Mouse (Mus musculus) CD4-positive, CD25-positive, alpha-beta regulatory T cell, adult 2 months (primary cell): ENCODE results near the gene Aox4.

Source experiments
- DNase-seq: peaks from one replicate; pipeline ENCODE4 v3.0.0-alpha.2; 2012; ENCODE audit warnings: low read depth, low spot score

The Aox4 gene

GRCm38 (mm10) chr1:58244487-58244886 lies 34.3 kb downstream of the Aox4 start:
- no peak for DNase-seq

- DNase-seq, result no peak
Observed at GRCm38 (mm10) chr1:58248518-58248917, 38.3 kb downstream of the Aox4 start.

DNA sequence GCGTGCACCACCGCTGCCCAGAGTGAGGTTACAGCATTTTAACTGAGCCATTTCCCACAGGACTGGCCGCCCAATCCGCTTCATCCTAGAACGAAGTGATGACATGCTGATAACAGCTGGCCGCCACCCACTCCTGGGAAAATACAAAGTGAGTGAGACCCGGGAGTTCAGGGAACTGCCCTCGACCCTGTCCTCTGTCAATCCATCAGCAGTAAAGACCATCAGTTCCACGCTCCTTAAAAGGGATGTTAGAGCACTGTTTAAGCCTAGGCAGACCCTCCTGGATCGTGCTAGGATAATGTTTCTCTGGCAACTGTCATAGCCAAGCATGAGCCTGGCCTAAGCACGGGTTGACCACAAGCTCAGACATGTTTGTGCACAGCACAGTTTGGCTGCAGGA lies 43.3 kb downstream of the Aox4 start:
- DNase-seq, result no peak

- DNase-seq, result no peak
Observed at GRCm38 (mm10) chr1:58257195-58257991, 47.2 kb downstream of the Aox4 start.

DNA sequence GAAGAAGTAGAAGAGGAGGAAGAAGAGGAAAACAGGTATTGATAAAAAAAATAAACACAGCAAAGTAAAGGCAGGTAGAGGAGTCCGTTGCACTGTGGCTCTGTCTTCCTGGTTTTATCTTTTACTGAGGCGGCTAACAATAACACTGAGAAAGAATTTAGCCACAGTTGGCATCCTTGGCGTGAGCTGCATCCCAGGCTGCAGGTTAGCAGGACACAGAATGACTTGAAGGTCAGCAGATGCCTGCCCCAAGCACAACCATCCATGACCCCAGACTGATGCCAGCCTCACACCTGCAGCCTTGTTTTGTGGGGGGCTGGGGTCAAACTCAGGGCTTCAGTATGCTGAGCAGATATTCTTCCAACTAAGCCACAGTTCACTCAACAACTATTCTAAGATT lies 50.1 kb downstream of the Aox4 start:
- no peak for DNase-seq

GRCm38 (mm10) chr1:58268231-58268630 lies 58.0 kb downstream of the Aox4 start:
- DNase-seq, result no peak

DNA sequence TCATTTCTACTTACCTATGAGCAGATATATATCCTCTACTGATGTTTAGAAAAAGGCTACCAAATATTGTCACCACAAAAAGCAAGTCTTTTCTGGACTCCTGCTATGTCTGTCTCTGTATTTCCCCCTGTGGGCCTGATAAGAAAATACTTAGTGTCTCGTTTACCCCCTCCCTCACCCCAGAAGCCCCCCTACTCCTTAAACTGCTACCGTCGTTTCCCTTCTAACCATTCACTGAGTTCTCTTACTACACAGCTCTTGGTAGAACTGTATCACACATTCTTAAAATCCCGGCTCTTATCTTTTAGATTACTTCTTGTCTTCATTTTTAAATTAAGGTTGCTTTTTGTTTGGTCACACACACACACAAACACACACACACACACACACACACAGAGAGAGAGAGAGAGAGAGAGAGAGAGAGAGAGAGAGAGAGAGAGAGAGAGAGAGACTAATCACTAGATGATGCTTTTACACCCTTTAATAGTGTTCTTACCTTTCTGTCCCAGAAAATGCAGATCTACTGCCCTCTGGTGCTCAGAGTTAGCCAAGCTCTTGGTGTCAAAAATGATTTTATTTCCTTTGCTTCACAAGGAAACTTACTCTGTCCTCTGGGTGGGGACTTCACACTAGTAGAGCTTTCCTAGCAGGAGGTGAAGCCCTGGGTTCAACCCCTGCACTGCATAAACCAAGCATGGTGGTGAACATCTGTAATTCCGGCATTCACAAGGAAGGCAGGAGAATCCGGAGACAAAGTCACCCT lies 60.8 kb downstream of the Aox4 start:
- peak; percentile 43 for DNase-seq

- no peak for DNase-seq
Observed at GRCm38 (mm10) chr1:58275879-58276278, 65.7 kb downstream of the Aox4 start.

DNA sequence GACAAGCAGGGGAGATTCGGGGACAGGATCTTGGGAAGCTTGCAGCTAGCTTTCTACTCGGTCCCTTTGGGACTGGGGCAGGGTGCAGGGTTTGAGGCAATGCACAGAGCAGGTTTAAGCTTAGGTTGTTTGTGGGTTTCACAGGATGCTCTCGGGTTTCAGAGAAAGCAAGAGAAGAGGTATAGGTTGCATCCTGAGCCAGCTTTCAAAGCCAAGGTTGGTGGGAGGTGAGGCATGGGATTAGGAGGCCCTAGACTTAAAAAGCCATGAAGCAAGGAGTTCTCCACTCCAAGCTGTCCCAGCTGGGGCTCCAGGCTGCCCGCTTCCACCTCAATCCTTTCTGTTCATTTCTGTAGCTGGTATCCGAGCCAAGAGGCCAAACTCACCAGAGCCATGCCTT lies 67.8 kb downstream of the Aox4 start, which contains the start of gene Aox2:
Gene Aox2, plus strand, starts transcription at position 301 of the 400 bp plus-strand sequence.
- DNase-seq, result no peak

DNA sequence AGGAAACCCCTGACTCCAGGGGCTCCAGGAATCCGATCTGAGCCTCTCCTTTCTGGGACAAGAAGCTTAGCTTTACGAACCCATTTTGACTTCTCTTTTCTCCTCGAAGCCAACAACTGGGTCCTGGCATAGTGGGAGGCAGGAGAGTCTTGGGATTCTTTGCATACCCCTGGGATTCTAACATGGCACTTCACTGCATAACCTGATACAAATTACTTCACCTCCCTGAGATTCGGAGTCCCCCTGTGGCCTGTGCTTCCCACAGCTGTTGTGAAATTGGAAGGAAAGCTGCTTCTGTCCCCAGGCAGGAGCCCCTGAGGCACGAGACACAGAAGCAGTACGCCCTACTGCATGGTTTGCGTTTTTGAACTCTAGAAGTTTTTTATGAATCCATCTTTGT lies 68.3 kb downstream of the Aox4 start:
- no peak for DNase-seq

- DNase-seq, result no peak
Observed at GRCm38 (mm10) chr1:58280381-58280780, 70.2 kb downstream of the Aox4 start.

DNA sequence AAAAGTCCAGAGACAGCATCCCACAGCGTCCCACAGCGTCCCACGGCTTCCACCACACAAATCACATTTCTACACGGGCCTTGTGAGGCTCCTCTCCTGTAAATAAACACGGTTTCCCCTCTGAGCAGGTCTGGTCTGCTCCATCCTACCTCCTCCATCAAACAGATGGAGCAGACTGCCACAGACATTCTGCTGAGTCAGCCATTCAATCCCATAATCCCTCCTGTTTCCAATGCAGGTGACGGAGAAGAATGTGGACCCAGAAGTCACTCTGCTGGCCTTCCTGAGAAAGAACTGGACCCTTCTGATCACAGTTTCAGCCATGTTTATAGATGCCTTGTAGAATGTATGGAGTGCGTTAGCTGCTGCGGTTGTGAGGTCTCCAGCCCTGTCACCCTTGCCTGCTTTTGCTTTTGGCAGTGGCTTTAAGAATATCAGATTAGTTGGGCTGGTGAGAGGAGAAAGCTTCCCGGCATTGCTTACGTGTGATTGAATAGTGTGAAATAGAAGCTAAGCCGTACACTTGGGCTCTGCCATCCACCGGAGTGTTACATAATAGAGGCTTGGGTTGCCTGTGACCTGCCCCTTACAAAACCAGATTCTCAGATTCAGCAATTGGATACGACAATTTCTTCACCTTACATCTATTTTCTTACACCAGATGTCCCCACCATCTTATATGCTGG lies 70.9 kb downstream of the Aox4 start:
- no peak for DNase-seq

DNA sequence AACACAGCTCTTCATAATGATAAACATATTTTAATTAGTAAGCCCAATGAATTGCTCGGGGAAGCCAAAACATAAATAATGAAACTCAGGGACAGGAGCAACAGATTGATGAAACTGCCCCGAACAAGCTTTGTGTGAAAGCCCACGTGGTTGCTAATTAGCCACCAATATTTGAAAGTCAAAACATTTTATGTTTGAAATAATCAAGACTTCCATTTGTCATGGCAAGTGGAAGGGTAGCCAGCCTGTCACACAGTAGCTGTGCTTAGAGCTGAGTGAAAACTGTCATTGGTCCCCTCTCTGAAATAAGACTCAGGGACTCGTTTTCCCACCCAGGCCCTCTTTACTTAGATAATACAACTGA lies 71.4 kb downstream of the Aox4 start:
- DNase-seq, result no peak

DNA sequence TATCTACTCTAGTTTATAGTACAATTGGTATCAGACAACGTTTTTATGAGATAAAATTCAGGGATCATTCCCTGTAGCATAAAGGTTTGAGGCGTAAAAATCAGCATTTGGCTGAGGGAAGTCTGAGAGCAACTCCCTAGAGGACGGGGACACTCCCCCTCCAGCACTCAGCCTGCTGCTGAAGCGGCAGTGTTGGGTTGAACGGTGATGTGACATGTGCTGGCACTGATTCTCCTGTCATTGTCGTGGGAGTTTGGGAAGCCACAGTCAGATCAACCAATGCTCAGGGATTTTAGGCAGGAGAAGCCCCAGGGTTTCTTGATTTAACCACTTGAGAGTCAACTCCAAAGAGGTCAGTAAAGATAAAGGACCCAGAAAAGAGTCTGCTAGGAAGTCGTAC lies 74.3 kb downstream of the Aox4 start:
- DNase-seq, result no peak

DNA sequence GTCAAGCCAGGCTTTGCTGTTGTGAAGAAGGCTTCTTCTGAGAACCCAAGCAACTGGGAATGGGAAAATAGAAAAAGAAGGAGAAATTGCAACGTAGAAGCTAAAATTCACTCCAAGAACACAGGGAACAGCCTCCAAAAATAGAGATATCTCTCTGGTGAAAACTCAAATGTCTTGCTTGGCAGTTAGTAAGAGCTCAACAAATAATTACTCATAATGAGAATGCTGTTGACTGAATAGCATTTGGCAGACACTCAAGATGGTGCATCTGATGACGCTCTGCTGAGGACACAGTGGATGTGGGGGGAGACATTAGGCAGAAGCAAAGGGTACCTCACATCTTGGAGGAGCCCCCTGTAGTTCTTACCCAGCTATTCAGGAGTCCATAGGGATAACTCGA lies 77.9 kb downstream of the Aox4 start:
- no peak for DNase-seq

- DNase-seq, result no peak
Observed at GRCm38 (mm10) chr1:58289863-58290469, 79.8 kb downstream of the Aox4 start.

GRCm38 (mm10) chr1:58291394-58292300 lies 81.5 kb downstream of the Aox4 start:
- no peak for DNase-seq

DNA sequence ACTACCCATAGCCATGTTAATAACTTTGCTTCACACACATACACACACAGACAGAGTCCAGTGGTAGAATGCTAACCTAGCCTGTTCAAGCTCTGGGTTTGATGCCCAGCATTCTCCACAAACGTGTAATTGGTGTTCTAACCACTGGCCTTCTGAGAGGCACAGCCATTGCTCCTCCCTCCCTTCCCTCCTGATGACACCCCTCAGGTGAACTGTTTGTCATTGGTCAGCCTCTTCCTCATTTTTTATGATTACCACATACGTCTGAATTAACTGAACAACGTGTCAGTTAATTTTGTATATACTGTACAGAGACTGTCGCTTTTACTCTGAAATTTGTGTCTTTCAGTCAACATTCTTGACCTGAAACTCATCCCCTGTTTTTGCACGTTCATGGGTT lies 84.5 kb downstream of the Aox4 start:
- no peak for DNase-seq

DNA sequence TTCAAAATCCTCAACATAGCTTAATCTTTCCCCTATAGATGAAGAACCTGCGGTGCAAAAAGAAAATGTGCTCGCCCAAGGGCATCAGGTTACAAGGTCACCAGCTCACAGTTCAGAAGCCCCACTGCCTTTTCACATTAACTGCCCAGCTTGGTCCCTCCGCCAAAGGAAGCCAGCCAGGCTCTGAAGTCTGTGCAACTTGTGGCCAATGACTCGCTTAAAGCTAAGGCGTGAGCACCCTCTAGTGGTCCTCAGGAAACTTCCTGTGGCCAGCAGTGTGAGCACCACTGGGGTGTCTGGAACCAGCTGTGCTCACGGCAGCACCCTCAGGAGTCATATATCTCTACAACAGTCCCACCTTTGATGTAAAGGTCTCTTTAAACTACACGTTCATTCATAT lies 86.1 kb downstream of the Aox4 start:
- DNase-seq, result peak; percentile 87

- DNase-seq, result no peak
Observed at GRCm38 (mm10) chr1:58296821-58297220, 86.6 kb downstream of the Aox4 start.

GRCm38 (mm10) chr1:58298347-58298746 lies 88.2 kb downstream of the Aox4 start:
- no peak for DNase-seq
